Comparison of ENCODE assay signal across 8 mouse cellular contexts in the genomic region with DNA sequence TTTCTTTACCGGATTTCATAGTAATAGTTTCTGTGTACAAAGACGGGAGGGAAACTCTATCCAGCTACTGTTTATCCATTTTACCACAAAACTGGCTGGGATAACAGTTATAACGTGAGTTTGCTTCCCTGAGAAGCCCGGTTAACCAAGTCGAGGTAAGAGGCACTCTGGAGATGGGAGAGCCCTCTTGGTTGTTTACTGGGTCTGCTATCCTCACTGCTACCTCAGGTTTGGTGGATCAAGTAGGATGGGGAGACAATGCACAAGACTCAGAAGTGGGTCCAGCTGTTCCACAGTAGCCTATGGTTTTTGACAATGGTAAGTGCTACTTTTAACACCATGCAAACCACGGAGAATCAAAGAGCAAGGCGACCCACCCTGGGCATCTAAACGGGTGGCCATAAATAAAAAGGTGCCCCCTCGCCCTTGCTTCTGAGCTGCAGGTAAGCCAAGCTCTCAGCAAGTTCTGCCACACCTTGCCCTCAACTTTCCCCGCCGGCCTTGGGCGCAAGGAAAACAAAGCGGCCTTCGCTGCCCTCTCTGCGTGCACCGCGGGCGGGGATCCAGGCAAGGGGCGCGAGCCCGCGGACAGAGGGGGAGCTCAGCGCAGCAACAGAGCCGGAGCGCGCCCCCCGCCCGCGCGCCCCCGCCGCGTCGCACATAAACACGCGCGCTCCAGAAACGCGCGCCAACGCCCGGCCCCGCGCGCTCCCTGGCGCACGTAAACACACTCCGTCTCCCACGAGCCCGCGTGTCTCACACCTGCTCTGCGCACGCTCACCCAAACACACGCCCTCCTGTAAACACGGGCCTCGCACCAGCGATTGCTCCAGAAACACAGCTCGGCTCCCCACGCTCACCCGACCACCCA. TPM values are rescaled to one million over a fixed set of nuclear protein-coding genes. Genes with fewer than 3 reads are reported as not detected.
DNase-seq lines count a peak whose midpoint lies in the region; ATAC-seq and TF ChIP-seq lines count a peak whose summit lies in the region.

No protein-coding gene starts in this region.

- intact Hi-C loops in heart, adult 2 months (cut with DNase I) = no loop called here
- intact Hi-C loops in heart, postnatal 25 days (cut with DNase I) = loop anchor here (2.0 kb wide), 1 partner anchor 15 kb away; no protein-coding TSS in a partner anchor

- peak; percentile 21 to 37 for DNase-seq in heart, adult 2 months
- no peak for DNase-seq in heart, postnatal 25 days (ENCODE audit: low spot score)
- peak; percentile 89 for DNase-seq in brain, adult 2 months (ENCODE audit: low read depth, low spot score)
- DNase-seq in layer of hippocampus, adult 18-20 months (ENCODE audit: low spot score in 2 of 2) = peak; percentile 70 to 85
- peak; percentile 15 for DNase-seq in lung, postnatal 0 days (ENCODE audit: low spot score)

- TF ChIP-seq CTCF in heart, adult 2 months (IDR thresholded peaks at IDR 0.05) = no peak
- TF ChIP-seq CTCF in lung, postnatal 0 days (IDR thresholded peaks at IDR 0.05) = no peak
- TF ChIP-seq CTCF in small intestine, adult 2 months (IDR thresholded peaks at IDR 0.05; ENCODE audit: extremely low read depth, insufficient read length, insufficient replicate concordance, low read depth, low read length) = no peak

- TF ChIP-seq POLR2A in heart, adult 2 months (IDR thresholded peaks at IDR 0.05; ENCODE audit: insufficient read depth, low read depth, low read length) = no peak
- no peak for TF ChIP-seq POLR2A in small intestine, adult 2 months (IDR thresholded peaks at IDR 0.05; ENCODE audit: low read depth, low read length)

- H3K79me2 ChIP-seq in heart, adult 2 months (replicated peaks; ENCODE audit: control insufficient read depth, insufficient read depth, low read length) = no peaks in the 10 kb centered on the region

- H3K4me1 ChIP-seq in heart, adult 2 months (ENCODE audit: control insufficient read depth, insufficient read depth, low read length) = peaks cover 2% of the 10 kb centered on the region; the same call in 1 of the 2 replicates
- peaks cover 54% of the 10 kb centered on the region for H3K4me1 ChIP-seq in forebrain, embryonic 12.5 days
- no peaks in the 10 kb centered on the region for H3K4me1 ChIP-seq in lung, postnatal 0 days (ENCODE audit: insufficient read depth, low read depth, low read length)
- peaks cover 5% of the 10 kb centered on the region; the same call in 1 of the 2 replicates for H3K4me1 ChIP-seq in small intestine, adult 2 months (ENCODE audit: control insufficient read depth, insufficient read depth, insufficient read length, low read length)

- H3K27me3 ChIP-seq in heart, adult 2 months (ENCODE audit: control insufficient read depth, insufficient read depth, low read length) = no peaks in the 10 kb centered on the region
- H3K27me3 ChIP-seq in forebrain, embryonic 12.5 days = no peaks in the 10 kb centered on the region
- H3K27me3 ChIP-seq in lung, postnatal 0 days (replicated peaks; ENCODE audit: insufficient read depth, low read length) = peaks cover 29% of the 10 kb centered on the region
- H3K27me3 ChIP-seq in small intestine, adult 2 months (ENCODE audit: control insufficient read depth, insufficient read depth, low read length) = peaks cover 21% of the 10 kb centered on the region

- H3K9ac ChIP-seq in heart, adult 2 months (ENCODE audit: low read depth, low read length) = peak overlapping the region; percentile 81
- H3K9ac ChIP-seq in forebrain, embryonic 12.5 days = peak overlapping the region; percentile 89
- H3K9ac ChIP-seq in lung, postnatal 0 days (replicated peaks; ENCODE audit: low read depth) = 0 out of 2 replicates have a peak overlapping the region, but pooled peaks have one; percentile 23

- peak overlapping the region; percentile 89 for H3K27ac ChIP-seq in heart, adult 2 months
- H3K27ac ChIP-seq in forebrain, embryonic 12.5 days = peak overlapping the region; percentile 96
- H3K27ac ChIP-seq in lung, postnatal 0 days (ENCODE audit: low read length) = no peak overlapping the region
- no peak overlapping the region for H3K27ac ChIP-seq in small intestine, adult 2 months (ENCODE audit: insufficient read depth, low read depth, low read length)

- H3K4me3 ChIP-seq in heart, adult 2 months = peak overlapping the region; percentile 67
- peak overlapping the region; percentile 92 for H3K4me3 ChIP-seq in forebrain, embryonic 12.5 days (replicated peaks)
- peak overlapping the region; percentile 45 for H3K4me3 ChIP-seq in lung, postnatal 0 days (ENCODE audit: low read depth, low read length)
- peak overlapping the region; percentile 62 for H3K4me3 ChIP-seq in small intestine, adult 2 months (ENCODE audit: low read depth, low read length)

- no peaks in the 10 kb centered on the region for H3K36me3 ChIP-seq in heart, adult 2 months (ENCODE audit: control insufficient read depth, insufficient read depth, low read length)
- H3K36me3 ChIP-seq in forebrain, embryonic 12.5 days (replicated peaks) = peaks cover 1% of the 10 kb centered on the region; the same call in 1 of the 2 replicates
- no peaks in the 10 kb centered on the region for H3K36me3 ChIP-seq in lung, postnatal 0 days (ENCODE audit: insufficient read depth, low read length)
- H3K36me3 ChIP-seq in small intestine, adult 2 months (ENCODE audit: control insufficient read depth, insufficient read depth, low read length) = no peaks in the 10 kb centered on the region

- no peak for TF ChIP-seq EP300 in heart, adult 2 months (IDR thresholded peaks at IDR 0.05; ENCODE audit: insufficient read depth, low read depth, low read length)
- no peak for TF ChIP-seq EP300 in lung, postnatal 0 days (IDR thresholded peaks at IDR 0.05)

- H3K4me2 ChIP-seq in forebrain, embryonic 12.5 days = peak overlapping the region; percentile 82
- H3K4me2 ChIP-seq in lung, postnatal 0 days (replicated peaks; ENCODE audit: low read depth, low read length) = peak overlapping the region; percentile 81

- WGBS in heart, adult 2 months = 5% methylated on average over 60 of the region's 60 CpGs
- 4% methylated on average over 47 of the region's 60 CpGs for WGBS in forebrain, embryonic 12.5 days
- 3% methylated on average over 58 of the region's 60 CpGs for WGBS in lung, postnatal 0 days
- 5% methylated on average over 53 of the region's 60 CpGs for WGBS in small intestine, adult 2 months

- ATAC-seq in forebrain, embryonic 12.5 days (ENCODE audit: low FRiP score) = peak; percentile 48
- ATAC-seq in lung, postnatal 0 days = no peak
- ATAC-seq in erythroid progenitor cell, adult 5-6 weeks (replicated peaks; ENCODE audit: low FRiP score, poor library complexity, severe bottlenecking) = no peak

- H3K9me3 ChIP-seq in forebrain, embryonic 12.5 days = no peaks in the 10 kb centered on the region
- H3K9me3 ChIP-seq in lung, postnatal 0 days (ENCODE audit: low read length) = no peaks in the 10 kb centered on the region

RNA-seq across cellular contexts. Expression of gene Gm13090, which starts 18.0 kb away (rescaled TPM):
- total RNA-seq in heart, adult 2 months (2021) = under 1 TPM in 1 of 2 experiments, not detected in 1; 0.34 TPM
- polyA plus RNA-seq in heart, adult 2 months (2012; rRNA removed) = 0.35 and 0.41 TPM in 2 replicates
- not detected for total RNA-seq in heart, postnatal 25 days (2021)
- 0.54 TPM in 1 of 2 replicates, not detected in the other for polyA plus RNA-seq in forebrain, embryonic 12.5 days (2016; fragmentation: Nextera tagmentation; extraction: Ambion mirVana)
- total RNA-seq in layer of hippocampus, adult 18-20 months (2021) = not detected
- polyA plus RNA-seq in lung, postnatal 0 days (2015; fragmentation: Nextera tagmentation; extraction: Ambion mirVana) = not detected in 2 replicates
- polyA plus RNA-seq in small intestine, adult 2 months (2012; rRNA removed) = not detected in 2 replicates
- total RNA-seq in erythroid progenitor cell, adult 5-6 weeks (2015; ENCODE audit: low replicate concordance) = not detected in 2 replicates
- not detected in 2 replicates for total RNA-seq in erythroid progenitor cell, adult 5-6 weeks (2017; ENCODE audit: low replicate concordance)

RNA-seq across cellular contexts. Expression of gene Vamp3, which starts 49.6 kb away (rescaled TPM):
- 10 to 100 TPM; 47.8 to 63.1 TPM for total RNA-seq in heart, adult 2 months (2021)
- 38.0 and 77.6 TPM in 2 replicates for polyA plus RNA-seq in heart, adult 2 months (2012; rRNA removed)
- 10 to 100 TPM; 67.4 to 77.2 TPM for total RNA-seq in heart, postnatal 25 days (2021)
- 77.4 and 77.5 TPM in 2 replicates for polyA plus RNA-seq in forebrain, embryonic 12.5 days (2016; fragmentation: Nextera tagmentation; extraction: Ambion mirVana)
- 10 to 100 TPM; 30.4 to 30.7 TPM for total RNA-seq in layer of hippocampus, adult 18-20 months (2021)
- polyA plus RNA-seq in lung, postnatal 0 days (2015; fragmentation: Nextera tagmentation; extraction: Ambion mirVana) = 122 and 141 TPM in 2 replicates
- 16.6 and 34.5 TPM in 2 replicates for polyA plus RNA-seq in small intestine, adult 2 months (2012; rRNA removed)
- 73.8 and 73.9 TPM in 2 replicates for total RNA-seq in erythroid progenitor cell, adult 5-6 weeks (2015; ENCODE audit: low replicate concordance)
- total RNA-seq in erythroid progenitor cell, adult 5-6 weeks (2017; ENCODE audit: low replicate concordance) = 29.7 and 52.1 TPM in 2 replicates

Comparison
In these comparisons a context has a peak if more than half of its experiments do, and no peak if none do; other contexts are left out.
1. H3K27ac ChIP-seq: peak in heart, adult 2 months (single experiment) and forebrain, embryonic 12.5 days (single experiment); none in lung, postnatal 0 days (single experiment) and small intestine, adult 2 months (single experiment).
2. H3K9ac ChIP-seq: peak in every context shown above with its lines; median percentile 89 in forebrain, embryonic 12.5 days; 81 in heart, adult 2 months; 23 in lung, postnatal 0 days.
3. Peak in every context shown above with its lines, with median percentiles within 50 percentile points of each other: H3K4me3 ChIP-seq.